Mouse (Mus musculus) kidney, adult 2 months (tissue): ENCODE results near the gene Mllt10.

Source experiments
- CTCF ChIP-seq: fragments of 200-500 bp; conservative IDR thresholded peaks from 2 replicates; pipeline ENCODE4 v1.5.1; 2011; ENCODE audit warnings: low read depth, mild to moderate bottlenecking, control low read depth, low read length, moderate library complexity, mixed read lengths; ENCODE audit not compliant: insufficient read depth, insufficient read length
- POLR2A ChIP-seq: fragments of 200-500 bp; IDR thresholded peaks from one replicate; pipeline ENCODE4 v1.6.1; 2011; ENCODE audit warnings: low read depth, low read length, control low read depth

- TF ChIP-seq POLR2A (peak; percentile 71), CTCF (no peak)
Measured at GRCm38 (mm10) chr2:18028140-18029021, 26.7 kb upstream of the Mllt10 start.
